In genomic region chr7:74369657-74370056, GRCm38 (mm10) we compare ENCODE assay signal across 7 mouse cellular contexts.
DNase-seq lines count a peak whose midpoint lies in the region; ATAC-seq and TF ChIP-seq lines count a peak whose summit lies in the region.

No protein-coding gene starts in this region.

- H3K27ac ChIP-seq in kidney, adult 2 months (ENCODE audit: insufficient read depth, low read depth, low read length): no peak overlapping the region
- H3K27ac ChIP-seq in ES-Bruce4 (ENCODE audit: insufficient read depth, low read length): no peak overlapping the region

- H3K36me3 ChIP-seq in kidney, adult 2 months (ENCODE audit: control insufficient read depth, insufficient read depth, low read length): no peaks in the 10 kb centered on the region
- no peaks in the 10 kb centered on the region for H3K36me3 ChIP-seq in ES-Bruce4 (ENCODE audit: control insufficient read depth, insufficient read depth, low read length, poor library complexity, severe bottlenecking)

- no peak overlapping the region for H3K4me3 ChIP-seq in kidney, adult 2 months (ENCODE audit: insufficient read depth, low read depth, low read length)
- H3K4me3 ChIP-seq in ES-Bruce4 (ENCODE audit: low read depth, low read length): no peak overlapping the region

- H3K4me1 ChIP-seq in kidney, adult 2 months (ENCODE audit: control insufficient read depth, insufficient read depth, low read length): peaks cover 24% of the 10 kb centered on the region
- no peaks in the 10 kb centered on the region for H3K4me1 ChIP-seq in ES-Bruce4 (ENCODE audit: control insufficient read depth, insufficient read depth, low read length)

- TF ChIP-seq CTCF in kidney, adult 2 months (conservative IDR thresholded peaks at IDR 0.05; ENCODE audit: insufficient read depth, insufficient read length, low read depth, low read length): peak; percentile 34; the same call in 1 of the 2 replicates
- TF ChIP-seq CTCF in ES-Bruce4 (IDR thresholded peaks at IDR 0.05; ENCODE audit: low read depth, low read length): peak; percentile 13

- H3K9me3 ChIP-seq in ES-Bruce4 (replicated peaks; ENCODE audit: control insufficient read depth, insufficient read depth, low read length, poor library complexity, severe bottlenecking): no peaks in the 10 kb centered on the region

- H3K9ac ChIP-seq in ES-Bruce4 (ENCODE audit: low read depth, poor library complexity, severe bottlenecking): no peak overlapping the region

- 76% methylated on average over 4 of the region's 4 CpGs for WGBS in kidney, adult 2 months

- no peak for ATAC-seq in inflammation-experienced regulatory T-cells, adult 6 months

- TF ChIP-seq EP300 in ES-Bruce4 (IDR thresholded peaks at IDR 0.05; ENCODE audit: insufficient read depth, low read depth, low read length): no peak

- DNase-seq in kidney, adult 2 months: no peak
- DNase-seq in kidney, adult 18-20 months: no peak
- peak; percentile 12 for DNase-seq in T-cell, adult 2 months (ENCODE audit: low spot score)
- DNase-seq in lung, adult 18-20 months: peak; percentile 21 to 40
- no peak for DNase-seq in frontal cortex, postnatal 14 days (ENCODE audit: low spot score in 2 of 2)

- no peaks in the 10 kb centered on the region for H3K27me3 ChIP-seq in kidney, adult 2 months (replicated peaks; ENCODE audit: control insufficient read depth, insufficient read depth, low read length)
- H3K27me3 ChIP-seq in ES-Bruce4 (ENCODE audit: control insufficient read depth, insufficient read depth, low read length, poor library complexity, severe bottlenecking): no peaks in the 10 kb centered on the region

- no peak for TF ChIP-seq POLR2A in kidney, adult 2 months (IDR thresholded peaks at IDR 0.05; ENCODE audit: low read depth, low read length)
- TF ChIP-seq POLR2A in ES-Bruce4 (IDR thresholded peaks at IDR 0.05; ENCODE audit: insufficient read depth, low read length): no peak

Comparison
In these comparisons a context has a peak if more than half of its experiments do, and no peak if none do; other contexts are left out.
1. DNase-seq: peak in T-cell, adult 2 months (single experiment) and lung, adult 18-20 months (2 of 2); none in kidney, adult 2 months (single experiment), kidney, adult 18-20 months (single experiment) and frontal cortex, postnatal 14 days (0 of 2).